Mouse (Mus musculus): ENCODE results near the gene Cops8.
A peak's percentile ranks its signal among the peaks of the same experiment; 100 is the strongest.

Cops8 gene

GRCm38 (mm10) chr1:90602759-90603560, at the start of gene Cops8:
Gene Cops8 (plus strand): TSS chr1:90602981.
- peak; percentile 61; the same call in 1 of the 2 replicates for TF ChIP-seq GATA4 (IDR thresholded peaks at IDR 0.05; ENCODE audit: insufficient replicate concordance, low read length)

GRCm38 (mm10) chr1:90557140-90557539, 45.6 kb upstream of the Cops8 start:
- TF ChIP-seq GATA4 (IDR thresholded peaks at IDR 0.05; ENCODE audit: insufficient replicate concordance, low read length): no peak

- no peak for TF ChIP-seq GATA4 (IDR thresholded peaks at IDR 0.05; ENCODE audit: insufficient replicate concordance, low read length)
These were observed 41.6 kb upstream of the Cops8 start for GRCm38 (mm10) chr1:90560942-90561726.

GRCm38 (mm10) chr1:90563945-90564344, 38.8 kb upstream of the Cops8 start:
- TF ChIP-seq GATA4 (IDR thresholded peaks at IDR 0.05; ENCODE audit: insufficient replicate concordance, low read length): no peak

- no peak for TF ChIP-seq GATA4 (IDR thresholded peaks at IDR 0.05; ENCODE audit: insufficient replicate concordance, low read length)
These were observed 35.9 kb upstream of the Cops8 start for GRCm38 (mm10) chr1:90566664-90567440.

- no peak for TF ChIP-seq GATA4 (IDR thresholded peaks at IDR 0.05; ENCODE audit: insufficient replicate concordance, low read length)
These were observed 28.9 kb upstream of the Cops8 start for GRCm38 (mm10) chr1:90573831-90574230.

GRCm38 (mm10) chr1:90574845-90575244, 27.9 kb upstream of the Cops8 start:
- TF ChIP-seq GATA4 (IDR thresholded peaks at IDR 0.05; ENCODE audit: insufficient replicate concordance, low read length): no peak

- TF ChIP-seq GATA4 (IDR thresholded peaks at IDR 0.05; ENCODE audit: insufficient replicate concordance, low read length): no peak
These were observed 25.4 kb upstream of the Cops8 start for GRCm38 (mm10) chr1:90577417-90577816.

- TF ChIP-seq GATA4 (IDR thresholded peaks at IDR 0.05; ENCODE audit: insufficient replicate concordance, low read length): no peak
These were observed 20.1 kb upstream of the Cops8 start for GRCm38 (mm10) chr1:90582635-90583034.

- TF ChIP-seq GATA4 (IDR thresholded peaks at IDR 0.05; ENCODE audit: insufficient replicate concordance, low read length): no peak
These were observed 14.6 kb upstream of the Cops8 start for GRCm38 (mm10) chr1:90588021-90588734.

- TF ChIP-seq GATA4 (IDR thresholded peaks at IDR 0.05; ENCODE audit: insufficient replicate concordance, low read length): no peak
These were observed 12.0 kb upstream of the Cops8 start for GRCm38 (mm10) chr1:90590797-90591196.

GRCm38 (mm10) chr1:90592784-90593183, 10.0 kb upstream of the Cops8 start:
- no peak for TF ChIP-seq GATA4 (IDR thresholded peaks at IDR 0.05; ENCODE audit: insufficient replicate concordance, low read length)

- TF ChIP-seq GATA4 (IDR thresholded peaks at IDR 0.05; ENCODE audit: insufficient replicate concordance, low read length): no peak
These were observed 3.6 kb upstream of the Cops8 start for GRCm38 (mm10) chr1:90599226-90599625.

- TF ChIP-seq GATA4 (IDR thresholded peaks at IDR 0.05; ENCODE audit: insufficient replicate concordance, low read length): no peak
These were observed 1.7 kb upstream of the Cops8 start for GRCm38 (mm10) chr1:90601096-90601495.

- no peak for TF ChIP-seq GATA4 (IDR thresholded peaks at IDR 0.05; ENCODE audit: insufficient replicate concordance, low read length)
These were observed 743 bp downstream of the Cops8 start for GRCm38 (mm10) chr1:90603561-90603887.

Data from liver, adult (tissue).